Mouse (Mus musculus) E14TG2a.4 (cell line): ENCODE measurements at regions not wholly inside any gene's neighbourhood (a gene's known extent, or its start where the extent isn't known, plus 50 kb on each side); places are given as distances from the start of the nearest gene placed in this dataset.

Experiments
- CTCF ChIP-seq: conservative IDR thresholded peaks from 2 replicates; pipeline ENCODE4 v1.5.1; 2014; ENCODE audit warnings: low read length
- NANOG ChIP-seq: IDR thresholded peaks from 2 replicates; pipeline ENCODE4 v1.6.1; 2014; ENCODE audit warnings: borderline replicate concordance, low read length, mixed read lengths

DNA sequence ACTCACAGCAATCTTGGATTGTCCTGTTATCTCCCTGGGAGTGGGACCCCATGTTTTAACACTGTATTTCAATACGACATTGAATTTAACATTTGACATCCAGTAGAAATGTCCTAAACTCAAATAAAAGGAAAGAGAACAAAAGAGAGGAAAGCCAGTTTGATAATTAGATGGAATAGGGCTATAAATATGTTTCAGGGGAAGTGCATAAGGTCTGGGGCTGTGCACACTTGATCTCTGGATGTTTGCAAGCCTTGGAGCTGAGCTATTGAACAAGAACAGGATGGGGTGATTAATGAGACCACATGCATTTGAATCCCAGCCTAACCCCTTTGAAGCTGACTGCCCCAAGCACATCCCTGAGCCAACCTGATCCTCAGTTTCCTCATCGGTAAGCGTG lies 264.0 kb upstream of the Npvf start:
- no peak for TF ChIP-seq CTCF
- no peak for TF ChIP-seq NANOG
